Mouse (Mus musculus): ENCODE data around the gene Sept8.
A peak's percentile ranks its signal among the peaks of the same experiment; 100 is the strongest.

The Sept8 gene

DNA sequence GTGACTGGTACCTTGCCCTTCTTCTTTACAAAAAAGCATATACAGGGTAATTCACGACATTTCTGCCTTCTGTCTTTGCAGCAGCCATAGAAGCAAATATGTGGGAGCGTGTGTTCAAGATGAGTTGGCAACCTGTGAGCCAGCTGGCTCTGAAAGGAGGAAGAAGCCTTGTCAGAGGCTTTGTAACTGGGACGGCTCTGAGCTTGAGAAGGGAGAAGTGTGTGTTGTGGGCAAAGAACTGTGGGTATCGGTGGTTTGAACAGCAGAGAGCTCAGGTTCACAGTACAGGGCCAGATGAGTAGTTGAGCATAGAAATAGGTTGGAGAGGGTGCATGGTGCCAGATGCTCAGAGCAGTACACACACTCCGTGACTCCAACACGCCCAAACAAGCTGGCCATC is 22.1 kb upstream of the Sept8 start:
- no peak for DNase-seq

DNA sequence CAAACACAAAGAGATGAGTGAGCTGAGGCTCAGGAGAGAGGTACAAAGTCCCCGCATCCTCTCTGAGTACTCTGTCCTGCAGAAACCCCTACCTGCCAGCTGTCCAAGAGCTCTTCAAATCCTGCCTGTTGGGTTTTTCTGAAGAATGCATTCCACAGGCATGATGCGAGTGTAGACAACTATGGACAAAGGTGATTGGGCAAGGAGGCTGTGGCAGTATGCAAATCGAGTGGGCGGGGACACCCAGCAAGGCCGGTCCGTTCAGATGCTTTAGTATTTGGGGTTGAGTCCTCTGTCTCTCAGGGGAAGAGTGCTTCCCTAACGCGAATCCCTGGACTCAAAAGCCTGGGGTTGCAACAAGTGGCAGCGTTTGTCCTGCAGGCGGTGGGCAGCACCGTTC is 18.5 kb upstream of the Sept8 start:
- peak in 1 of 2 experiments; percentile 50 for DNase-seq

DNA sequence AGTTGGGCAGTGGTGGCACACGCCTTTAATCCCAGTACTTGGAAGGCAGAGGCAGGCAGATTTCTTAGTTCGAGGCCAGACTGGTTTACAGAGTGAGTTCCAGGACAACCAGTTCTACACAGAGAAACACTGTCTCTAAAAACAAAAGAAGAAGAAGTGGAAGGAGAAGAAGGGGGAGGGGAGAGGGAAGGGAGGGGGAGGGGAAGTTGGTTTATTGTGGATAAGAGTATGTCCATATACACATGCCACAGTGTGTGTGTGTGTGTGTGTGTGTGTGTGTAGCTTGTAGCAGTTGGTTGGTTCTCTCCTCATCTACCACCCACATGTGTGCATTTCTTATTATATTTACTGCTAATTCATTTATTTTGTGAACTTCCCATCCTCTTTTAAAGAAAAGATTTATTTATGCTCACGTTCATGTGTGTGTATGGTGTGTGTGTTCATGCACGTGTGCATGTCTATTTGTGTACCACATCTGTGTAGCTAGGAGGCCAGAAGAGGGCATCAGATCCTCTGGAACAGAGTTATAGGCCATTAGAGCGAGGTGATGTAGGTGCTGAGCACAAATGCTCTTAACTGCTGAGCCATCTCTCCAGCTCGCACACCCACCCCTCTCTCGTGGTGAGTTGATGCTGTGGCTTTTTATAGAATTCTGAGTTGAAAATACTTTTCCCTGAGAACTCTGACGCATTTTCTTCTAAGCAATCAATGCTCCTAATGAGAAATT is 16.9 kb upstream of the Sept8 start:
- DNase-seq = no peak

DNA sequence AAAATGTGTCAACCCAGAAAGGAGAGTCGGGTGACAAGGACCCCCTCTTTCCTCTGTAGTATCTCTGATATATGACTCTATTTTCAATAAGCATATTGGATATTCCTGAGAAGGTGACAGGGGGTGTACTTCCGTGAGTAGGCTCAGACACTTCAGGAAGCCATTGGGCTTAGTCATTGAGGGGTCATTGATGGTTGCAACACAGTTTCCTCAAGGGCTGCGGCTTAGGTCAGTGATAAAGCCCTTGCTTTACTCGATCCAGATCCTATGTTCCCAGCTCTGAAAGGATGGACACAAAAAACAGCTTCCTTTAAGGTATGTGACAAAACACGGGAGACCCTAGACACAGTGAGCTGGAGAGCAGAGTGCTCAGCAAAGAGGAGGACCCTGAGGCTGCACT is 15.3 kb upstream of the Sept8 start:
- no peak for DNase-seq

DNA sequence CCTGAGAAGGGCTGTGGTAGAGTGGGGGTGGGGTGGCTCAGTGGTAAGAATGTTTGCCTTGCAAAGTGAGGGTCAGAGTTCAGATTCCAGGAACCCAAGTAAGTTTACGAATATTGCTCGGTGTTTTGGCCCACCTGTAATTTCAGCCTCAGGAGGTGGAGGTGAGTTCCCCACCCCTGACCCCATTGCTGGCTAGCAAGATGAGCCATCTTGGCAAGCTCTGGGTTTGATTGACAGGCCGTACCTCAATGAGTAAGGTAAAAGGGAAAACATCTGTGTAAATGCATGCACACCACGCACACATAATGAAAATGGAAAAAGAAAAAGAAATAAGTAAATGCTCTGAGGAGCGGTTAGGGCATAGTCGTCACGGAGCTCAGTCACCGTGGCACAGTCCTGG is 14.7 kb upstream of the Sept8 start:
- DNase-seq = no peak

DNA sequence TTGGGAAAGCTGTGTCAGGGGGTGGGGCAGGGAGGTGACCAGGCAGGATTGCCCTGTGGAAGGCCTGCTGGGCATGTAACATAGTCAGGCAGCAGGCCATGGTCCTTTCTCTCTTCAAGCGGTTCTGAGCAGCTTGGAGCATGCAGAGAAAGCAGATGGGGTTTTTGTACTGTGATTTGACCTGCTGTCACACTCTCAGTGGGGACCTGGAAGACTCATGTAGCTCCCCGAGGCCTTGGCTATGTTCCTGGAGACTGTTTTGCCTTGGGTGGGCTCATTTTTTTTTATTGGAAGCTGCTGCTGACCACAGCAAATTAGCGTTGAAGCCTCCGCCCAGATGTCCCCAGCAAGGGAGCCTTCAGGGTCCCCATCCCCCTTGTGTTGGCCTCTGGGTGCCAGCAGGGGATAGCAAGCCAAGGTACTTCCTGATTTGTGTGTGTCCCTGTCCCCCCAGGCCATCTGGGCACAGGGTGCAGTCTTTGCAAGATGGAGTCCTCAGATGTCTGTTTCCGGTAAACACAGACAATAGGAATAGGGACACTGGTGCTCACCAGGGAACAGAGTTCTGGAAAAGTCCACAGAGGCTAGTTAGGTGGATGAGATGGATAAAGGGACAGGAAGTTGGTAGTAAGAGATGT is 13.9 kb upstream of the Sept8 start:
- DNase-seq = no peak

DNA sequence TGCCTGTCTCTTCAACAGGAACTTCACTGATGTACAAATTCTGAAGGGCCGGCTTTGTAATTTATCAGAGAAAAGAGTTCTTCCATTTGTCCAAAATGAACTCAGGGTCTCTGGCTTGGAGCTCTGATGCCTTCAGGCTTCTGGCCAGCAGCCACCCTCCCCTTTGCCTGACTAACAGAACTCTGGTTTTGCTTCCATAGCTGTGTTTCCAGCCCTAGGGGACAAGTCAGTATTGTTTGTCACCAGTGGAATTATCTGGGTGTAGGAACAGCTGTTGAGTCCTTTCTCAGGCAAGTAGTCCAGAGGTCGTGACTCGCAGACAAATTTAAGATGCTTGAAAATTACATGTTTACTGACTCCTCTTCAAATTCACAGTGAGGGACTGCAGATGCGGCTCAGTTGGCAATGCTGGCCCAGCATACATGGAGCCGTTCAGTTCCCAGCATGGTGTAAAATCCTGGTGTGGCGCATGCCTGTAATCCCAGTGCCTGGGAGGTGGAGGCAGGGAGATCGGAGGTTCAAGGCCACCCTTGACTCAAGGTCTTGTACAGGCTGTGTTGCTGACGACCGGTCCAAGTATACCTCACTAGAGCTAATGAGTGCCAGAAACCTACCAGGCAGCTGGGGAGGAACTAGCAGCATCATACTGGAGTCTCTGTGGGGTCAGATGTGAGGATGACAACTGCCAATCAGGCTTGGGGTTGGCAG is 11.8 kb upstream of the Sept8 start:
- DNase-seq = no peak

DNA sequence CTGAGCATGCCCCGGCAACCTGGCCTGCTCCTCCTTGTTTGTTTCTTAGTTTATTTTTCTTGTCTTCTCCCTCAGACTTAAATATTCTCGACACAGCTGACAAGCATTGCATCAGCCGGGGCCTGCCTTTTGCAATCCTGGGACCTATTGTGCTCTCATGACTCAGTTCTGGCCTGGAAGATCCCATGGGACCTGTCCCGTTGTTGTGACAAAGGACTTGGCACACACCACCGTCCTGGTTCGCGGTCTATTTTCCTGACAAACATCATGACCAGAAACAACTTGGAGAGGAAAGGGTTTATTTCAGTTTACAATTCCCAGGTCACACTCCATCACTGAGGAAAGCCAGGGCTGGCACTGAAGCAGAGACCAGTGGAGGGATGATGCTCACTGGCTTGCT is 10.9 kb upstream of the Sept8 start:
- DNase-seq = peak; percentile 60 to 69

DNA sequence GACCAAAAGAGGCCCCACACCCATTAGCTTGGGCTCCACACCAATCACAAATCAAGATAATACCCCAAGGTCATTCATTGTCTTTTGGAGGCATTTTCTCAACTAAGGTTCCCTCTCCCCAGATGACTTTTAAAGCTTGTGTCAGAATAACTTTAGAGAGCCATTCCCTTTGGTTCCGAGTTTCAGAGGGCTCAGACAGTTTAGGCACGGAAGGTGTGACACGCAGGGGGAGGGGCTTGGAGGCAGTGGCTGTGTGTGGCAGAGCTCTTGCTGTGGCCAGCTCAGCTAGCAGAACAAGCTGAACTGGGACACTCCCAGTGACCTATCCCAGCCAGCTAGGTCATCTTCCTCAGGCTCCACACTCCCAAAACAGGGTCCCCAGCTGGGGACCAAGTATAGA is 10.5 kb upstream of the Sept8 start:
- DNase-seq = no peak

DNA sequence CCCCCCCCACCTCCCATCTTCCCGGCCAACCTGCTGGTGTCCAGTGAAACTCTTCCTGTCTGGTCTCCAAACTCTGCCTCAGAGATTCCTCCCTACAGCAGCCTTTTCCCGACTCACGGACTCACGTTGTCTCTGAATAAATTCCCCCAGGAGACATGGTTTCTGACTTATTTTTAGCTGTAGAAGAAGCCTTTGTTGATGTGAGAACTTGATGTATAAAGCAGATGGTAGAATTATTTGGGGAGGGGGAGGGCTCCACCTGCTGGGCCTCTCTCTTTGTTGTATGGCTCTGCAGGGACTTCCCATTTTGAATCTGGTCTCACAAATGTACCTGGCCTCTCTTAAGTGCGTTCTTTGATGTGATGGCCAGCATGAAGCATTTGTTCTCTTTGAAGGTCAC is 8.7 kb upstream of the Sept8 start:
- no peak for DNase-seq

DNA sequence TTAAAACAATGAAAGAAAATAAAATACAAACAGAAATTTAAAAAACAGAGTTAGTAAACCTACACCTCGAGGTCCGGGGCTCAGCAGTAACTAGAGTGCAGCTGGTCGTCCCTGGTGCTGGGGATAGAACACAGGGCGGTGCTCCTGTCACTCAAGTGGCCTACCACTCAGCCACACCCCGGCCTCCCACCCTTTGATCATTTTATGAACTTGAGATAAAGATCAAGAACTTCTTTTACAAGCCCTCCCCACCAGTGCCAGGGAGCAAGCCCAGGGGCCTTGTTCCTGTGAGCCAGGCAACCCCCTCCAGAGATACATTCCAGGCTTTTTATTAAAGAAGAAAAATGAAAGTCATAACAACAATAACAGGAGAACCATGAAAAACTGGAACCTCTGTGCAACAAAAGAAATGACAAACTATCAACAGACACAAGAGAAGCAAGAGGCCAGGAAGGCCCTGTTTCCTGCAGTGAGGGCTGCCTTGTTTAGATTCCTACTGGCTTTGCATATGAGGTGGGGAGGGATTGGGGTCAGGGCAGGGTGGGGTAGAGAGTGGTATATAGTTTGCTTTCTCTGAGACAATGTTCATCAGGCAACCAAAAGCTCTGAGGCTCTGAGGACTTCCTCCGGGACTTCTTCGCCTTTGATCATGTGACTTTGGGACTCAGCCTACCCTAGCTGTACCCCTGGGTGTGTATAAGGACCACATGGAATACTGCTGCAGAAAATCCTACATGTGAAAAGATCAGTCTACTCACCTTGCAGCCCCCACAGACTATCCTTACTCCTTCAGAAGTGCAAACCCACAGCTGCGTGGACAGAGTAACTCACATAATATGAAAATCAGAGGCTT is 2.1 kb upstream of the Sept8 start:
- DNase-seq = no peak

DNA sequence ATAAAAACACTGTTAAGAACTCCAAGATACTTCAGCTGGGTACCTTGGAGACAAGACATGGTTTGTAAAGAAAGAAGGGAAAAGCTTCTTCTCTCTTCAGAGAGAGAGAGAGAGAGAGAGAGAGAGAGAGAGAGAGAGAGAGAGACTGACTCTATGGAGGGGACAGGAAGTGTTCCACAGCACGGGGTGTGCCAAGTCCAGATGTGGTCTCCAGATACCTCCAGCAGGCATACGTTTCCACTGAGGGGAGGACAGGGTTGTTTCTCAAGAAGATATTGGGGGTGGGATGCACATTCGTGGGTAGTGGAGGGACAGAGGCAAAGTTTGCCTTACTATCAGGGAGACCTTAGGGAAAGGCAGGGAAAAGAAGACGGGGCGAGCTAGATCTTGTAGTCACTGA is 298 bp upstream of the Sept8 start:
- no peak for DNase-seq

DNA sequence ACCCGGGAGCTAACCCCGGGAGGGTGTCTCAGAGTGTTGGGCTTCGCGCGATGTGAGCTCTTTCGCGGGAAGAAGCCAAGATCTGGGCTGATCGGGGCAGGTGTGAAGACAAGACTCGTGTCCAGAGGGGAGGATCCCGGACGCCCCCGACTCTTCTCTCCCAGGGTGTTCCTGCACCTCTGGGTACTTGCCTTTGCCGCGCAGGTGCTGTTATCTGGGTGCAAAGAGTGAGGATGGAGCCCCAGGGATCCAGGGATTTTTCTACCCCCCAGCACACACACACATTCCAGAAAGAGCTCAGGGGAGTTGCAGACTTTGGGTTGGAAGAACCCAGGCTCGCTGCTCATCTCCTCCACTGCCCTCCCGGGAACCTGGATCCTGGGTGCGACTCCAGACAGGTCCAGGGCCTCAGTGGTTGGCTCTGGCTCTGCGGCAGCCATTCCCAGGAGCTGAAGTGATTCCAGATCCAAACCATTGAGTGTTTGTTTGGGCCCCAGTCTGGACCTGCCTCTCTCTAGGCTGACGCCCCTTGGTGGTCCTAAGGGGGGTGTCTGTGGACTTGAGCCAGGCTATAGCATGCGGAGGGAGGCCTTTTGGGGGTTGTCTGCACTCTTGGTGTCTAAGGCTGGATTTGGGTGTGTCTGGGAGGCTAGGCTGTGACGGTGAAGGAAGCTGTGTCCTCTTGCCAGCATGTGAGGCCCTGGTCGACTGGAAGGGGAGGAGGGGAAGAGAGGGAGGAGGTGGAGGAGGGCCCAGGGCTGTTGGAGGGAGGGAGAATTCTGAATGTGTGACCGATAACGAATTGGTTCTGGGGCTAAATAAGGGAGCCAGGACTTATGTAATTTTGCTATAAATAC is 1.3 kb downstream of the Sept8 start:
- peak; percentile 26 to 67 for DNase-seq

DNA sequence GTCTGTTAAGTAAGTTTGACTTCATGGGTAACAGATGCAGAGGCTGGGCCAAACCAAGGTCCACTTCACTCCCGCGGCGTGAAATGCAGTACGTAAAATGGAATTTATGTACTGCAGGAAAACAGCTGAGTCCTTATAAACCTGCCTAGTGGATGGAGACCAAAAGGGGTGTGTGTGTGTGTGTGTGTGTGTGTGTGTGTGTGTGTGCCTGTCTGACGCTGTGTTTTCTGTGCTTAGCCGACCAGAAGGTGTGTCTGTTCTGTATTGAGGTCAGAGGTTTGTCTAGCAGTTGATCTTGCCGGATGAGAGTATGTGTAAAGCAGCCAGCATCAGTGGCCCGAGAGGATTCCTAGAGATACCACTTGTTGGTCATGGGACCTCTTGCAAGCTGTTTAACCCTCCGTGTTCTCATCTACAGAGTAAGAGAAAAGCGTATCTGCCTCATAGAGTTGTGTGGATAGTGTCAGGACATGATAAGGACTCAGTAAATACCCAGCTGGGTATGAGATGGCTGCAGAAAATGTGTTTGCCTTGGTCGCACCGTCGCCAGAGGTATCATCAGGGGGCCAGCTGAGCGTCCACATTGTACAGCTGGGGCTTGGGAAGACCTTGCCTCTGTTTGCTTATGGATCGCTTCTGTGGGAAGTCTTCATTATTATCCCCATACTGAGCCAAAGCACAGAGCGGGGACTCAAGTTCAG is 2.2 kb downstream of the Sept8 start:
- DNase-seq = no peak

DNA sequence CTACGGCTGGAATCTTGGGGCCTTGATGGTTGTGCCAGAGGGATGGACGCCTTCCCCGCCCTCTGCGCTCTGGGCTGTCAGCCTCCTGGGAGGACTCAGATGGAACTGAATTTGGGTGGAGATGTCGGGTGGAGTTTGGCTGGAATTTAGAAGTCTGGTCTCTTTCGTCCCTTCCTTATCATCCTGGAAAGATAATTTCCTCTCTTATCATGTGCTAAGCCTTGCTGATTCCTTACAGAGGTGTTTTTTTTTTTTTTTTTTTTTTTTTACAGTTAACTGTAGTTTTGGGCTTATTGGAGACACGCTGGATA is 2.7 kb downstream of the Sept8 start:
- no peak for DNase-seq

DNA sequence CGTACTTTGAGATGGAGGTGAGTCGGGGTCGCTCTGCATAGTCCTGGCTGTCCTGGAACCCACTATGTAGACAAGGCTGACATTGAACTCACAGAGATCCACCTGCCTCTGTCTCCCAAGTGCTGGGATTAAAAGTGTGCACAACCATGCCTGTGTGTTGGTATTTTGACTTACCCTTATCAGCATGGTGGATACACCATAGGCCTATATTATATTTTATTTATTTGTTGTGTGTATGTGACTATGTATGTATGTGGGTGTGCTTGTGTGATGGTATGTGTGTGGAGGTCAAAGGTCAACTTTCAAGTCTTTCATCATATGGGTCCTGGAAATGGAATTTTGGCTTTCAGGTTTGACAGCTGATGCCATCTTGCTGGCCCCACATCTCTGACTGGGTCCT is 3.3 kb downstream of the Sept8 start:
- DNase-seq = no peak

DNA sequence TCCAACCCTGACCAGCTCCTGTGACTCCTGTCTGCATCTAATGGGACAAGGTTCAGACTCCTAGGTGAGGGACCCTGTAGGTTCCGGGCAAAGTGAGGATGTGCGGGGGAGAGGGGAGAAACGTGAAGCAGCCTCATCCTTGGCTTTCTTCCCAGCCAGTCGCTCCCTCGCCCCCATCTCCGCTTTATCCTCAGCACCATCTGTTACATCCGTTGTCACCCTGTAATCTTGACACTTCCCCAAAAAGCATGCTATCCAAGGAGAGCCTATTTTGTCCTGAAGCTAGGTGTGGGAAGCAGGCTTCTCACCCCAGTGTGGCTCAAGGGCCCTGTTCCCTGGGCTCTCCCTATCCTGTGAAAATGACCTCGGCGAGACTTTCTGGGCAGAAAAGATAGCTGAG is 3.9 kb downstream of the Sept8 start:
- no peak for DNase-seq

DNA sequence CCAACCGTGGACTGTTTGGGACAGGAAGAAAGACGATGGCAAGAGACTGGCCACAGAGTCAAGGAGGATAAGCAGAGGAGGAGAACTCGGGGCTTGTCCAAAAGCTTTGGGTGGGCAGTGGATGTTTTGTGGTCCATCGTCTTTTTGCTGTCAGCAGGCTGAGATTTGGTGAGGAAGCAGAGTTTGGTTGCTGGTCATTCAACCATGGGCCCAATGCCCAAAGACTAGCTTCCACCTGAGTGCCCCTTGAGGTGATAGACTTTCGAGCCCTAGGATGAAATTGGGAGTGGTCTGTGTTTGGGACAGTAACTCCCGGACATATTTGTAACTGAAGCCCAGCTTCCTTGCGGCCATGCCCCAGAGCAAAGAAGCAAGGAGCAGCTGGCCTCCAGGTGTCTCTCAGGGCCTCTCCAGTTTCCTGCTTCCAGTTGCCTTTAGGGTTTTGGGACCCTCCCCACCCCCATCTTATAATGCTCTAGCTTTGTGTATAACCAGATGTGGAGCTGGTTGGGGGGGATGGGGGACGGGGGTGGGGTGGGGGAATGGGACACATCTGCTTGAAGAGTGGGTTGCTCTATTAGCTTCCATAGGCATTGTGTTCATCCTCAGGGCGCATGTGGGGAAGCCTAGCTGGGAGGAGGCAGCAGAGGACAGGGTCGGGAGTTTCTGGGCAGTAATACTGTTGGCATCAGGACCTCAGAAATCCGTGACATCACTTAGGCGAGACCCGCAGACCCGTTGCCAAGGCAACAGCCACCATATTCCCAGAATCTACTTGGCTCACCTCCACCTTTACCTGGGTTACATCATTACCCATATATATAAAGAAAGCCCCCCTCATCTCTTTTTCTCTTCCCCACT is 4.7 kb downstream of the Sept8 start:
- DNase-seq = no peak

DNA sequence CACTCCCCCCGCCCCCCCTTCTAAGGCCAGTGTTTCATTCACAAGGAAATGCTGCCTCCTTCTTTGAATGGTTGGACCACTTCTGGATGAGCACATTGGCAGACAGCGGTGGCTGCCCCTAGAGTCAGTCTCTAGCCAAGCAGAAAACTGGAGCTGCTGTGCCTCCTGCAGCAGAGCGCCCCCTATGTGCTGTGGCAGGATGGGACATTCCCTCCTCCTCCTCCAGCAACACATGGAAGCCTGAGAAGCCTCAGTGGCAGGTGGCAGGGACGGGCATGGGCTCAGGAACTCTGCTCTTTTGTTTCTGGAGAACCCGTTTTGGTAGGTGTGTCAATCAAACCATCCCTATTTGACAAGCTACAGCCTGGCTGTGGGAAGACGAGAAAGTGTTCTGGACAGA is 5.8 kb downstream of the Sept8 start:
- DNase-seq = peak in 1 of 2 experiments; percentile 12

DNA sequence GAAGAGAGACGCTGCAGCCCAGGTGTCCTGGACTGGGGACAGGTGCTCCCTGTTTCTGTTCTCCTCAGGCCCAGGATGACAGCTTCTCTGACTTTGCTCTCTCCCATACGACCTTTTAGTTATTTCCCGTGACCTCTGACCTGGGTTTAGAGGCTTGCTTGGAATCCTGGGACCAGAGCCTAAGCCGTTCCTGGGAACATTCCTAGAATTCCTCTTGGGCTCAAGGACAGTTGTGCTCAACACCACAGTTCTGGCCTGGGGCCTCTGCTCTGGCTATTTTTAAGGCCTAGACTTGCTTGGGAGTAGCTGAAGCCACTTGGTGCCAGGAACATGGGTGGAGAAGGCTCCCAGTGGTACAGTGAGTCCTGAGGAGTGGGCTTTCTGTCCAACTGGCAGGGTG is 6.4 kb downstream of the Sept8 start:
- peak; percentile 61 to 79 for DNase-seq
